Mouse (Mus musculus) adrenal gland, postnatal 4 days (tissue): Measurements from ENCODE around the gene Gm11273. TPM values are rescaled to one million over a fixed set of nuclear protein-coding genes. Genes with fewer than 3 reads are reported as not detected.

ENCODE experiments used
- DNase-seq, 2 experiments: peaks; one replicate each; pipeline ENCODE4 v3.0.0; 2021 to 2022; ENCODE audit warnings: low spot score in 2 of 2, mixed read lengths in 2 of 2
- total RNA-seq, 2 experiments: library from RNA; stranded (reverse); gene quantifications; 2 replicates each; pipeline ENCODE4 v1.2.3; 2021

Gm11273 gene
- total RNA-seq, 2 experiments from 2014 or later: 83.5 to 90.6 TPM

GRCm38 (mm10) chr13:21453042-21453441 lies 48.2 kb downstream of the Gm11273 start:
- DNase-seq: no peak

Other genes with a start within 250 kb of the Gm11273 start
- gene Gpx5, start 208.7 kb downstream of the Gm11273 start, total RNA-seq: not detected
- gene Gpx6, start 189.3 kb downstream of the Gm11273 start, total RNA-seq: under 1 TPM in 1 of 2 experiments, not detected in 1; 0.81 TPM
- not detected for gene Olfr1367, start 154.5 kb downstream of the Gm11273 start, total RNA-seq
- 10 to 100 TPM; 12.0 to 13.0 TPM for gene Zscan12, start 138.6 kb downstream of the Gm11273 start, total RNA-seq
- gene Zkscan3, start 98.7 kb downstream of the Gm11273 start, total RNA-seq: 10 to 100 TPM; 67.9 to 68.8 TPM
- gene Pgbd1, start 60.4 kb downstream of the Gm11273 start, total RNA-seq: under 1 TPM; 0.90 to 0.95 TPM
- 10 to 100 TPM; 38.2 to 41.0 TPM for gene Zscan26, start 47.7 kb downstream of the Gm11273 start, total RNA-seq
- gene Nkapl, start 32.9 kb downstream of the Gm11273 start, total RNA-seq: 1 to 10 TPM; 1.8 TPM
- 1 to 10 TPM; 6.1 to 6.5 TPM for gene Zkscan4, start 22.5 kb downstream of the Gm11273 start, total RNA-seq
- not detected for gene Gm10065, start 22.0 kb downstream of the Gm11273 start, total RNA-seq
- gene AK157302, start 6.2 kb downstream of the Gm11273 start, total RNA-seq: 1 to 10 TPM; 9.0 to 10.0 TPM
- 10 to 100 TPM; 27.8 to 30.2 TPM for gene Zkscan8, start 29.7 kb upstream of the Gm11273 start, total RNA-seq
- gene Olfr1366, start 41.4 kb upstream of the Gm11273 start, total RNA-seq: not detected
- gene Olfr1535, start 58.5 kb upstream of the Gm11273 start, total RNA-seq: not detected
- gene Olfr1364, start 80.3 kb upstream of the Gm11273 start, total RNA-seq: not detected
- gene Olfr1362, start 112.6 kb upstream of the Gm11273 start, total RNA-seq: not detected
- gene Olfr11, start 141.1 kb upstream of the Gm11273 start, total RNA-seq: under 1 TPM in 1 of 2 experiments, not detected in 1; 0.08 TPM
- gene Olfr1361, start 162.0 kb upstream of the Gm11273 start, total RNA-seq: not detected
- not detected for gene Olfr1360, start 176.0 kb upstream of the Gm11273 start, total RNA-seq
- gene Olfr1359, start 196.7 kb upstream of the Gm11273 start, total RNA-seq: not detected
- gene Hist1h2bl, start 214.7 kb upstream of the Gm11273 start, total RNA-seq: 100 to 1,000 TPM; 453 to 539 TPM
- 100 to 1,000 TPM; 319 to 362 TPM for gene Hist1h2ai, start 215.0 kb upstream of the Gm11273 start, total RNA-seq
- gene Hist1h3h, start 216.2 kb upstream of the Gm11273 start, total RNA-seq: 100 to 1,000 TPM; 643 to 717 TPM
- gene Hist1h2bm, start 220.6 kb upstream of the Gm11273 start, total RNA-seq: 100 to 1,000 TPM; 142 to 169 TPM
- 100 to 1,000 TPM in 1 of 2 experiments, 10 to 100 TPM in 1; 89.5 to 116 TPM for gene Hist1h4j, start 233.6 kb upstream of the Gm11273 start, total RNA-seq
- 1,000 to 10,000 TPM; 1,000 to 1,309 TPM for gene Hist1h4k, start 249.1 kb upstream of the Gm11273 start, total RNA-seq